Mouse (Mus musculus) lung, postnatal 0 days (tissue): ENCODE measurements at regions not wholly inside any gene's neighbourhood (a gene's known extent, or its start where the extent isn't known, plus 50 kb on each side); places are given as distances from the start of the nearest gene placed in this dataset.

ENCODE experiments used
- CTCF ChIP-seq: IDR thresholded peaks from 2 replicates; pipeline ENCODE4 v1.5.1; 2016; ENCODE audit warnings: antibody characterized with exemption, mild to moderate bottlenecking
- EP300 ChIP-seq: IDR thresholded peaks from 2 replicates; pipeline ENCODE4 v1.6.1; 2016; ENCODE audit warnings: antibody characterized with exemption, mild to moderate bottlenecking, control low read depth

- TF ChIP-seq CTCF (no peak), EP300 (no peak)
Measured at GRCm38 (mm10) chr3:137795754-137796315, 68.5 kb upstream of the H2afz start.
